Mouse (Mus musculus) midbrain, embryonic 13.5 days (tissue): ENCODE measurements around the gene Zfp672. TPM values are rescaled to one million over a fixed set of nuclear protein-coding genes. Genes with fewer than 3 reads are reported as not detected.
A peak's percentile ranks its signal among the peaks of the same experiment; 100 is the strongest.

Experiments used
- ATAC-seq: fragments of 200-750 bp; cut with Nextera tagmentation; 2 replicates; pipeline ENCODE4 v1.8.0; 2017; ENCODE audit warnings: mild to moderate bottlenecking, moderate TSS enrichment, moderate library complexity
- H3K27ac ChIP-seq: fragments of 300-500 bp; sonication (generic); 2 replicates; pipeline ENCODE4 v1.5.1; 2015; ENCODE audit warnings: inconsistent platforms, mild to moderate bottlenecking, moderate library complexity
- H3K27me3 ChIP-seq: fragments of 300-500 bp; sonication (generic); 2 replicates; pipeline ENCODE4 v1.6.1; 2015; ENCODE audit warnings: mild to moderate bottlenecking, inconsistent platforms
- H3K36me3 ChIP-seq: fragments of 300-500 bp; sonication (generic); 2 replicates; pipeline ENCODE4 v1.6.1; 2015; ENCODE audit warnings: mild to moderate bottlenecking, inconsistent platforms
- H3K4me1 ChIP-seq: fragments of 300-500 bp; sonication (generic); replicated peaks from 2 replicates; pipeline ENCODE4 v1.6.1; 2015; ENCODE audit warnings: inconsistent platforms
- H3K4me2 ChIP-seq: fragments of 300-500 bp; sonication (generic); replicated peaks from 2 replicates; pipeline ENCODE4 v1.6.1; 2015; ENCODE audit warnings: moderate library complexity, mild to moderate bottlenecking, inconsistent platforms
- H3K4me3 ChIP-seq: fragments of 300-500 bp; sonication (generic); replicated peaks from 2 replicates; pipeline ENCODE4 v1.5.1; 2015; ENCODE audit warnings: mild to moderate bottlenecking, inconsistent platforms
- H3K9ac ChIP-seq: fragments of 300-500 bp; sonication (generic); replicated peaks from 2 replicates; pipeline ENCODE4 v1.6.1; 2015; ENCODE audit warnings: mild to moderate bottlenecking, inconsistent platforms
- H3K9me3 ChIP-seq: fragments of 300-500 bp; sonication (generic); 2 replicates; pipeline ENCODE4 v1.6.1; 2016; ENCODE audit warnings: mild to moderate bottlenecking, inconsistent platforms
- WGBS: fragments of 180-500 bp; shearing (Covaris S2); methylation state at CpG from one replicate; pipeline ENCODE4 v1.1.7; 2015; 5-methylcytosine and 5-hydroxymethylcytosine counted together
- polyA plus RNA-seq: library from polyadenylated mRNA; unstranded; fragments of >200 nt; fragmentation: Nextera tagmentation; extraction: Ambion mirVana; gene quantifications from 2 replicates; pipeline ENCODE4 v1.2.1, GENCODE M21; 2015

Gene Zfp672
- polyA plus RNA-seq, 1 experiment from 2014 or later, result 38.6 TPM

DNA sequence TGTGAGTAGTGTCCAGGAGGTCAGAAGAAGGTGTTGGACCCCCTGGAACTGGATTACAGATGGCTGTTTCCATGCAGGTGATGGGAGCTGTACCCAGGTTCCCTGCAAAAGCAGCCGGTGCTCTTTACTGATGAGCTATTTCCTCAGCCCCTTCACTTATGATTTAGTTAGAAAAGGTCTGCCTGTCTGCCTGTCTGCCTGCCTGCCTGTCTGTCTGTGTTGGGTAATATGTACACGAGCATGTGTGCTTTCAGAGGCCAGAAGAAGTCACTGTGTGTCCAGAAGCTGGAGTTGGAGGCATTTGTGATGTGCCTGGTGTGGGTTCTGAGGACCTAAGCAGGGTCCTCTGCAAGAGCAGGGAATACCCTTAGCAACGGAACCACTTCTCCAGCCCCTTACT, 23.6 kb upstream of the Zfp672 start:
- H3K4me2 ChIP-seq, result no peak overlapping the region
- H3K4me1 ChIP-seq, result no peaks in the 10 kb centered on the region
- H3K9me3 ChIP-seq, result no peaks in the 10 kb centered on the region
- no peak overlapping the region for H3K9ac ChIP-seq
- WGBS, result 78% methylated on average over 3 of the region's 3 CpGs
- H3K4me3 ChIP-seq, result no peak overlapping the region
- no peaks in the 10 kb centered on the region; the same call in 1 of the 2 replicates for H3K36me3 ChIP-seq
- H3K27me3 ChIP-seq, result no peaks in the 10 kb centered on the region
- no peak for ATAC-seq
- no peak overlapping the region for H3K27ac ChIP-seq

DNA sequence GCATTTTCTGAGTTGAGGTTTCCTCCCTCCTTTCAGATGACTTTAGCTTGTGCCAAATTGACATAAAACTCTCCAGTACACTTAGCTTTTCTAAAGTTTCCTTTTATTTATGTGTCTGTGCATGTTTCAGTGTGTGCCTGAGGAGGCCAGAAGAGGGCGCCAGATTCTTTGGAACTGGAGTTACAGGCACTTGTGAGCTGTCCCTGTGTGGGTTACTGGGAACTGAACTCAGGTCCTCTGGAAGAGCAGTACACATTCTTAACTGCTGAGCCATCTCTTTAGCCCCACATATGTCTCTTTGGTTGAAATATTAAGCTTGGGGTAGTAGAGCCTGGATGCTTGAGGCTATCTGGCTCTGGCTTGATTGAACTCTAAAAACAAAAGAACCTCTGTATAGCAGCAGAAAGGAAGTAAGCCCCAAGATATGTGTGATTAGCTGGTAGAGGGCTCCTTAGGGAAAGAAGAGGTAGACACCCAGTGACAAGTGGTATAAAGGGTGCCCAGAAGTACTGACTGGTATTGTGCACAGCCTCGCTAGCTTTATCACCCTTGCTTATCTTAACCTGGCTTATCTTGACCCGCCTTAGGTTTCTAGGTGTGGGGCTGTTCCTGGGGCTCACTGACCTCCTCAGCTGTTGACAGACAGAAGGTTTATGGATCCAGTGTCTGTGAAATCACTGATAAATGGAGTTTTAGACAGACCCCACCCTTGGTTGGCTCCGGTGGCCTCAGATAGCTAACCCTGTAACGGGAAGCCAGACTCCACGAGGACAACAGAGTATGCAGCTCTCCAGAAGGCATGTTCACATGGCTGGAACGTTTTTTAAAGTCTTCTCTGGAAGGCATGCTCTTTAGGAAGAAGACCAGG, 22.8 kb upstream of the Zfp672 start:
- Histone ChIP-seq H3K4me3 (no peak overlapping the region), H3K9ac (no peak overlapping the region), H3K36me3 (peaks cover 4% of the 10 kb centered on the region), H3K27ac (no peak overlapping the region), H3K4me2 (no peak overlapping the region), H3K4me1 (no peaks in the 10 kb centered on the region), H3K9me3 (no peaks in the 10 kb centered on the region), H3K27me3 (no peaks in the 10 kb centered on the region)
- 72% methylated on average over 7 of the region's 7 CpGs for WGBS
- ATAC-seq, result no peak

- Histone ChIP-seq H3K9ac (no peak overlapping the region), H3K9me3 (no peaks in the 10 kb centered on the region), H3K27ac (no peak overlapping the region), H3K4me1 (no peaks in the 10 kb centered on the region), H3K4me3 (no peak overlapping the region), H3K4me2 (no peak overlapping the region), H3K27me3 (no peaks in the 10 kb centered on the region), H3K36me3 (peaks cover 22% of the 10 kb centered on the region)
- ATAC-seq, result no peak
- WGBS, result 86% methylated on average over 5 of the region's 5 CpGs
Measured at GRCm38 (mm10) chr11:58351179-58351578, 21.0 kb upstream of the Zfp672 start.

DNA sequence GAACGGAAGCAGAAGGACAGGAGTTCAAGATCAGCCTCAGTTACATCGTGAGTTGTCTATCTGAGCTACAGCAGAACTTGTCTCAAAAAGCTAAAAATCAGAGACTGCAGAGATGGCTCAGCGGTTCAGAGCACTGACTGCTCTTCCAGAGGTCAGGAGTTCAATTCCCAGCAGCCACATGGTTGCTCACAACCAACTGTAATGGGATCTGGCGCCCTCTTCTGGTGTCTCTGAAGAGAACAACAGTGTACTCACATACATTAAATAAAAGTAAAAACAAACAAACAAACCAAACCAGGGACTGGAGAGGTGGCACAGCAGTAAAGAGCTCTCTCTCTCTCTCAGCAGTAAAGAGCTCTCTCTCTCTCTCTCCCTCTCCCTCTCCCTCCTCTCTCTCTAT, 20.5 kb upstream of the Zfp672 start:
- no peak overlapping the region for H3K9ac ChIP-seq
- no peak for ATAC-seq
- no peak overlapping the region for H3K4me3 ChIP-seq
- H3K36me3 ChIP-seq, result peaks cover 27% of the 10 kb centered on the region
- H3K4me2 ChIP-seq, result no peak overlapping the region
- H3K4me1 ChIP-seq, result no peaks in the 10 kb centered on the region
- H3K27ac ChIP-seq, result no peak overlapping the region
- whole genome bisulfite sequencing, result 69% methylated on average over 4 of the region's 4 CpGs
- no peaks in the 10 kb centered on the region for H3K27me3 ChIP-seq
- H3K9me3 ChIP-seq, result no peaks in the 10 kb centered on the region

- no peak overlapping the region for H3K9ac ChIP-seq
- H3K4me3 ChIP-seq, result no peak overlapping the region
- no peak overlapping the region for H3K4me2 ChIP-seq
- ATAC-seq, result no peak
- H3K4me1 ChIP-seq, result no peaks in the 10 kb centered on the region
- no peaks in the 10 kb centered on the region for H3K9me3 ChIP-seq
- H3K36me3 ChIP-seq, result peaks cover 54% of the 10 kb centered on the region
- H3K27ac ChIP-seq, result no peak overlapping the region
- WGBS, result 98% methylated on average over 4 of the region's 4 CpGs
- H3K27me3 ChIP-seq, result no peaks in the 10 kb centered on the region
Measured at GRCm38 (mm10) chr11:58346745-58347144, 16.6 kb upstream of the Zfp672 start.

- H3K4me3 ChIP-seq, result no peak overlapping the region
- no peaks in the 10 kb centered on the region for H3K27me3 ChIP-seq
- H3K4me1 ChIP-seq, result peaks cover 32% of the 10 kb centered on the region
- no peak overlapping the region for H3K9ac ChIP-seq
- peaks cover 57% of the 10 kb centered on the region for H3K36me3 ChIP-seq
- no peak overlapping the region for H3K27ac ChIP-seq
- no peak overlapping the region for H3K4me2 ChIP-seq
- no peaks in the 10 kb centered on the region for H3K9me3 ChIP-seq
- ATAC-seq, result no peak
- WGBS, result 88% methylated on average over 3 of the region's 3 CpGs
Measured at GRCm38 (mm10) chr11:58334746-58335145, 4.6 kb upstream of the Zfp672 start.

DNA sequence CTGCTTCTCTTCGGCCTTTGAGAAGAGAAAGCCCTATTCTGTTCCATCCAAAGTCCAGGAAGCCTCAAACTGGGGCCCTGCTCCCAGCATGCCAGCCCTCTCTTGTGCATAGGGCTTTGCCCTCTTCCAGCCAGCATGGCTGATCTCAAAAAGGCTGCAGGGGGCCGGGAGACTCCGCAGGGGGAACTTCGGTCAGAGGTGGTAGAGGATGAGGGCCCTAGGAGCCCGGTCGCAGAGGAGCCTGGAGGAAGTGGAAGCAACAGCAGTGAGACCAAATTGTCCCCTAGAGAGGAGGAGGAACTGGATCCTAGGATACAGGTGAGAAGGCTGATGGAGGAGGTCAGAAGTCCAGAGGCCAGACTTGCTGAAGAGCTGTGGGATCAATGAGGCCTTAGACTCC, 1.4 kb upstream of the Zfp672 start:
- peaks cover 47% of the 10 kb centered on the region for H3K4me1 ChIP-seq
- peaks cover 45% of the 10 kb centered on the region for H3K36me3 ChIP-seq
- no peak; the same call in 1 of the 2 replicates for ATAC-seq
- no peaks in the 10 kb centered on the region for H3K27me3 ChIP-seq
- H3K27ac ChIP-seq, result no peak overlapping the region
- peak overlapping the region; percentile 84 for H3K4me3 ChIP-seq
- no peaks in the 10 kb centered on the region for H3K9me3 ChIP-seq
- peak overlapping the region; percentile 99 for H3K4me2 ChIP-seq
- H3K9ac ChIP-seq, result peak overlapping the region; percentile 85
- 83% methylated on average over 6 of the region's 6 CpGs for WGBS

- peaks cover 47% of the 10 kb centered on the region for H3K4me1 ChIP-seq
- WGBS, result 26% methylated on average over 10 of the region's 10 CpGs
Measured at GRCm38 (mm10) chr11:58331149-58331495, 983 bp upstream of the Zfp672 start.

DNA sequence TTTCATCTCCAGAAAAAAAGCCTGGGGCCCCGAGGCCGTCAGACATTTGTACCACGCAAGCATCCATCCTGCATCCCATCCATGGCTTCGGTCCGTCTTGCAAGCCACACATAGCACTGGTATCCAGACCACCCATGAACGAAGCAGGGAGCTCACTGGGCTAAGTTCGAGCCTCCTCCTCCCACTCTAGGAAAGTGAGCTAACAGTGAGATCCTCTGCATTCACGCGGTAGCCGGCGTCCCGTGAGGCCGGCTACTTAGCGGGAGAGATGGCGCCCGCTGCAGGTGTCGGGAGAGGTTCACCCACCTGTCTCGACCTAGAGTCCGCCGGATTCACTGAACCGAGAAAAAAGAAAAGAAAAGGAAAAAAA, 248 bp downstream of the Zfp672 start:
- peak; percentile 53 for ATAC-seq
- peaks cover 35% of the 10 kb centered on the region for H3K36me3 ChIP-seq
- peak overlapping the region; percentile 99 for H3K4me2 ChIP-seq
- peak overlapping the region; percentile 72 for H3K27ac ChIP-seq
- H3K4me3 ChIP-seq, result peak overlapping the region; percentile 84
- under 1% methylated on average over 21 of the region's 21 CpGs for WGBS
- H3K27me3 ChIP-seq, result no peaks in the 10 kb centered on the region
- H3K9me3 ChIP-seq, result no peaks in the 10 kb centered on the region
- peak overlapping the region; percentile 87 for H3K9ac ChIP-seq
- H3K4me1 ChIP-seq, result peaks cover 47% of the 10 kb centered on the region

More at GRCm38 (mm10) chr11:58331149-58331495, 983 bp upstream of the Zfp672 start:
- Histone ChIP-seq H3K9me3 (no peaks in the 10 kb centered on the region), H3K9ac (peak overlapping the region; percentile 85), H3K27ac (peak overlapping the region; percentile 55; the same call in 1 of the 2 replicates), H3K36me3 (peaks cover 41% of the 10 kb centered on the region), H3K4me2 (peak overlapping the region; percentile 99), H3K27me3 (no peaks in the 10 kb centered on the region), H3K4me3 (peak overlapping the region; percentile 84)
- ATAC-seq, result peak; percentile 21

GRCm38 (mm10) chr11:58326781-58327180, 3.4 kb downstream of the Zfp672 start:
- H3K36me3 ChIP-seq, result peaks cover 15% of the 10 kb centered on the region
- H3K4me2 ChIP-seq, result no peak overlapping the region
- no peak overlapping the region for H3K9ac ChIP-seq
- H3K9me3 ChIP-seq, result no peaks in the 10 kb centered on the region
- 94% methylated on average over 3 of the region's 3 CpGs for WGBS
- no peaks in the 10 kb centered on the region for H3K27me3 ChIP-seq
- peaks cover 40% of the 10 kb centered on the region for H3K4me1 ChIP-seq
- H3K27ac ChIP-seq, result no peak overlapping the region
- no peak overlapping the region for H3K4me3 ChIP-seq
- ATAC-seq, result no peak

DNA sequence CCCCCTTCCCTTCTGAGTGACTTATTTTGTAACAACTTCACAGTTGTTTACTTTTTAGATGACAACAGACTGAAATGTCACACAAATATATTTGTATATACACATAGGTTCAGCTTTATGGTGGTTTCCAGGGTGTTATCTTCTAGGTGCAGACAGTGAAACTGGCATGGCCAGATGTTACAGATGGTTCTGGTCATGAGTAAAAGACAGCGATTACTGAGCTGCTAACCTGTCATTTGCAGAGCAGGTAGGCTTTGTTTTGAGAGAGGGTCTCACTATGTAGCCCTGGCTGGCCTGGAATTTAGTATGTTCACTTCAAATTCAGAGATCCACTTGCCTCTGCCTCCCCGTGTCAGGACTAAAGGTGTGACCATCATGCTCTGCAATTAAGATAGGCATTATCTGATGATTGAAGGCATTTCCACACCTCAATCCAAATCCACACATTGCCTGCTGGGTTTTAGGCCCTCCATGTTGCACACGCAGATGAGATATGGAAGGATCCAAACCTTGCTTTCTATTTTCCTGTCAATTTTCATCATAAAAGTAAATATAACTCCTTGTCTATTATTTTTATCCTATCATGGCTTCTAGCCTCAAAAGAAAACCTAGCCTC, 5.4 kb downstream of the Zfp672 start:
- no peak overlapping the region for H3K27ac ChIP-seq
- 93% methylated on average over 3 of the region's 3 CpGs for WGBS
- no peak overlapping the region for H3K9ac ChIP-seq
- no peak for ATAC-seq
- H3K9me3 ChIP-seq, result no peaks in the 10 kb centered on the region
- no peaks in the 10 kb centered on the region for H3K27me3 ChIP-seq
- H3K4me1 ChIP-seq, result peaks cover 34% of the 10 kb centered on the region
- H3K36me3 ChIP-seq, result peaks cover 19% of the 10 kb centered on the region
- no peak overlapping the region for H3K4me3 ChIP-seq
- no peak overlapping the region for H3K4me2 ChIP-seq

GRCm38 (mm10) chr11:58323570-58324340, 6.4 kb downstream of the Zfp672 start:
- 14% methylated on average over 24 of the region's 24 CpGs for WGBS

More at GRCm38 (mm10) chr11:58323570-58324340, 6.4 kb downstream of the Zfp672 start:
- H3K4me3 ChIP-seq, result peak overlapping the region; percentile 82
- H3K36me3 ChIP-seq, result peaks cover 25% of the 10 kb centered on the region
- H3K4me1 ChIP-seq, result peaks cover 26% of the 10 kb centered on the region
- H3K9ac ChIP-seq, result peak overlapping the region; percentile 89
- H3K27ac ChIP-seq, result peak overlapping the region; percentile 95
- no peak; the same call in 1 of the 2 replicates for ATAC-seq
- H3K27me3 ChIP-seq, result no peaks in the 10 kb centered on the region
- peak overlapping the region; percentile 87 for H3K4me2 ChIP-seq
- H3K9me3 ChIP-seq, result no peaks in the 10 kb centered on the region
